Mouse (Mus musculus) thymus, postnatal 14 days (tissue): ENCODE results near the gene Bahcc1.
A peak's percentile ranks its signal among the peaks of the same experiment; 100 is the strongest.

Experiments
- DNase-seq: peaks from one replicate; pipeline ENCODE4 v3.0.0; 2021

The Bahcc1 gene

DNA sequence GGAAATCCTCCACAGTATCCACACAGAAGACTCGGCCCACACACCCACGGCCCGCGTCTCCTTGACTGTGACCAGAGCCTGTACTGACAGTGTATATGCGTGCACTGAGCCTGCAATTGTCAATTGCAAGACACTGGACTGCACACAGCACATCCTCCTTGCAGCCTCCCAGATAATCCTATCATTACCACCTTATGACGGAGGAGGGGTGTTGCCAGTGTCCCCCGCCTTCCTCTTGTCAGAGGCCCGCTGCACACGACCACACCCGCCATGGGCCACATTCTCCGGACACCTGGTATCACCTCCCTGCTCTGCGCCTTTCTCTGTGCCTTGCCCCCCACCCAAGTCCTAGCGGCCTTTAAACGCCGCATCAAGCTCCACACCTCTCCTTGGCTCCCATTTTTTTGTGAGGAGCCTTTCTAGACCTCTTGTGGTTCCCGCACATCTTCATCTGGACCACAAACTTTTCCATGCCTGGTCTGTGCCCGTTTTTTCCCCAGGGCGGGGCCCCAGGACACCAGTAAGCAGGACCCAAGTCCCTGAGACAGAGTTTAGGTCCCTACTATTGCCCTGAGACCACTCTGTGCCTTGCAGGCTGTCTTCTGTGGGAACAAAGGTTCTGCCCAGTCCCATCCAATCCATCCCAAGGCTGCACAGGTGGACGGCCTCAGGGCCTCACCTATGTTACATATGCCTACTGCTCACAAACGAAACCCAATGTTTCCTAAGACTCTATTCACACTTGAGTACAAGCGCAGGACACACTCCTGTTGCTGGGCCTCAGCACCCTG lies 71.0 kb downstream of the Bahcc1 start:
- DNase-seq: no peak

DNA sequence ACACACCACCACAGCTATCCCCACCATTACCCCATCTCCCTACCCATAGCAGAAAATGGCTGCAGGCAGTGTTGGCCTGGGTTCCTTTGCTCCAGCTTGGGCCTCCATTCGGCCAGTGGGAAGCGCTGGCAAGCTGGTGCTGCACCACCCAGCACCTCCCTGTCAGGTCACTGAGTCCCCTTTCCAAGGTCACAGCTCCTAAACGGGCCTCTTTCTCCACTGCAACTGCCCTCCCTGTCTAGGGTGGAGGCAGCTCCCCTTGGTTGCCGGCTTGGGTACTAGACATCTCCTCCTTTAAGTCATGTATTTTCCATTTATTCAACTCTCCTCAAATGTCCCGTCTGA lies 71.6 kb downstream of the Bahcc1 start:
- no peak for DNase-seq

DNA sequence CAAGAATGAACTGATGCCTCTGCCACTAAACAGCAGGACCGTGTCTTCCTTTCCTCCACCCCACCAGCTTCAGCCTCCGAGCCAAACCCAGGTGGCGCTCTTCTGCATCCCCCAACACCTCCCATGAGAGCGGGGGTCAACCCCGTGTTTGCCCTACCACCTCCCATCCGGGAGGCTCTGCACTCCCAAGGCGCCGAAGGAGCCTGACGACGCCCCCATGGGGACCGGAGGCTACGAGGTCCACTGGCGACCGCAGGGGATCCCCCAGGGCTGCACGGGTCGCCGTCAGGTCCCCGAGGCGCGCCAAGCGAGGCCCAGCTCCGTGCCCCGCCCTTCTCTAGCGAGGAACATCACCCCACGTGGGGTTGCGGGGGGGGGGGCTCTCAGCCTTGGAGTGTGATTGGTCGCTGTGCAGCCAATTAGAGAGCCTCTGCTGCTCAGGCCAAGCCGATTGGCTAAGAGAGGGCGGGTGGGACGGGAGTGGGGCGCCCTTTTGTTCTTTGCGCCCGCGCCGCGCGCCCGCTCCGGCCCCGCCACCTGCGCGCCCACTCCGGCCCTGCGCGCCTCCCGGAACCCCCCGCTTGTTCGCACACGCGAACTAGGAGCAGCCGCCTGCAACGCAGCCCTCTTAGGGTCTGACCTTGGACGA lies 72.3 kb downstream of the Bahcc1 start:
- DNase-seq: peak; percentile 90

DNA sequence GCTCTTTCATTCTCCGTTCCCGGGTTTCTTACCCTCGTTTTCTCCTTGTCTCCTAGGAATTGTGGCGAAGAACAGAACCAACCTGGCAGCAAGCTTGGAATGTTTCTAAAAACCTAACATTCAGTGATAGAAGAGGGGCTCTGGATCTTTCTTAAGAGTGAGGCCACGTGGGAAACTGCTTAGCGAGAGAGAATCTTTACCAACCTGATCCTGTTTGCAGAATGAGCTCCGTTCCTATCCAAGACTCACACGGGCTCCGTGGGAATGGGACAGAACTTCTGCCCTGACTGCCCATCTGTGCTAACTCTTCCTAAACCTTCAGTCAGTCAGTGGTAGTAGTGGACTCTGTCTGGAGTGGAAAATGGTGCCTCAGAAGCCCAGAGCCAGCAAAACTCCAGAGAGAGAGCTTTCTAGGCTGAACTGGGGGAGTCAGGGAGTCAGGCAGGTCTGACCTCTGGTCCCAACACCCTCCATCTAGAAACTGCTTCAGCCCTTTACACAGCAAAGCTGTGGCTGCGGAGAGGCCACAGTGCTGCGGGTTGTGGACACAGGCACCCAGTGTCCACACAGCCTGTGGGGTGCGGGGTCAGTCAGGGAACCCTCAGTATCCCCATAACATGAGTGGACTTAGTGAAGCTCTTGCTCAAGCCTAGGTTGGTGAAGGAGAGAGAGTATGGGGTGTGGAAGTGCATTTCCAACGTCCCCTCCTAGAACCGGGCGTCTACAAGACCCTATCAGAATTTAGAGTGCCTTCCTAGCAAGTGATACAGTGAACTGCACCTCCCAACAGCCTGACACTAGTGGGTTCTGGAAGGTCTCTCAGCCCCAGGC lies 73.0 kb downstream of the Bahcc1 start:
- no peak for DNase-seq

DNA sequence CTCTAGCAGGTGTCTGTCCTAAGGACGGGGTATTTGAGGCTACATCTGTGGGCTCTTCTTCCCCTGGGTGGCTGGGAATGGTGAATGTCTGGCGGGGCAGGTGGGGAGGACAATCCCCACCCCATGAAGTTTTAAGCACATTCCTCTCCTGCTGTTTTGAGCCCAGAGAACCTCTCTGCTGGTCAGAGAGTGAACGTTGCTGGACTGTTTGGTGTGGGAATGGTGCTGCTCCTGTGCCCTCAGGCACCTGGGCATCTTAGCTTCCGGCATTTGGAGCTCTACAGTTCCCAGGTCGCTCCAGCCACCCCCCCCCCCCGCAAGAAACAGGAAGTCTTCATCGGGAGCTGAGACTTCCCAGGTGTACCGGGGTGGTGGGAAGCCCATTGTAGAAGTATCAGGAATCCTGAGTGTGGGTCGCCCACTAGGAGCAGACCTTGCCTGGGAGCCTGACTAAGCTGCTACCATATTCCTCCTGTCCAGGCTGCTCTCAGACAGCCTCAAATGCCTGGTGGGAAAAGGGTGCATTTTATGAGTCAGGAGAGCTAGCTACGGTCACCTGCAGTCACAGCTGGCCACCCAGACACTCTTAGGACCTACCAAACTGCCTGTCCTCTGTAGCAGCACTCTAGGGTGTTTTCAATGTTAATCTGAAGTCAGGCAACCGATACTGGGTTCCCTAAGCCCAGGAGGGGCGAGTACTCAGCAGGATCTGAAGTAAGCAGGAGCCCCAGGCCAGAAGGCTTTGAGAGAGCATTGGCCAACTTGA lies 73.8 kb downstream of the Bahcc1 start:
- DNase-seq: no peak

DNA sequence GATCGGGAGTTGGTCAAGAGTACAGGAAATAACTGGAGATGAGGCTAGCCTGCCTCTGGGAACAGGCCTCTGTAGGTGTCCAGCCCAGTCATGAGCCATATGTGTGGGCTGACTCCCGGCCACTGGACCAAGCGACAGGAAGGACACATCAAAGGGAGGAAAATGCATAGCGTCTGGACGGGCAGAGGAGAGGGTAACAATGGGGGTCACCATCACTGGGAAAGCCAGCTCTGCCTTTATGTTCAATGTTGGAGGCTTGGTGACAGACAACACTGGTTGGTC lies 74.3 kb downstream of the Bahcc1 start:
- peak; percentile 9 for DNase-seq

GRCm38 (mm10) chr11:120307566-120308430 lies 75.1 kb downstream of the Bahcc1 start:
- peak; percentile 92 for DNase-seq

- DNase-seq: no peak
Measured at GRCm38 (mm10) chr11:120308441-120309320, 75.9 kb downstream of the Bahcc1 start.

GRCm38 (mm10) chr11:120310813-120311312 lies 78.1 kb downstream of the Bahcc1 start:
- peak; percentile 92 for DNase-seq

DNA sequence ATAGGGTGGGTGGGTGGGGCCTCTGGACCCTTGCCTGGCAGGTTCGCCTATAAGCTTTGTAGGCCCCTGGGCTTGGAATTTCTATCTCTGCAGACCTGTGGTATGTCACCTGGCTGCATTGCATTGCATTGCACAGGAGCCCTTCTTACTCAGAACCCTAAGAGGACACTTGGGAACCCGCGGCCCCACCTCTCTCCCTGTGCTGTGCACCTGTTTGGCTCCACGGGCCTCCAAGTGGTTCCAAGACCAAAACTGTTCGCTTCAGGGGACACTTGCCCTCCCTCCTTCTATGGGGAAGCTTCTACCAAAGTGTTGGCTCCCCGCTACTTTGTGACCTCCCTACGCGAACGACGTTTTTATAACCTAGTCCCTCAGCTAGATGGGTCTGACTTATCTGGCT lies 78.8 kb downstream of the Bahcc1 start:
- no peak for DNase-seq

- no peak for DNase-seq
Measured at GRCm38 (mm10) chr11:120312069-120312468, 79.3 kb downstream of the Bahcc1 start.

GRCm38 (mm10) chr11:120313906-120314685 lies 81.3 kb downstream of the Bahcc1 start:
- no peak for DNase-seq

DNA sequence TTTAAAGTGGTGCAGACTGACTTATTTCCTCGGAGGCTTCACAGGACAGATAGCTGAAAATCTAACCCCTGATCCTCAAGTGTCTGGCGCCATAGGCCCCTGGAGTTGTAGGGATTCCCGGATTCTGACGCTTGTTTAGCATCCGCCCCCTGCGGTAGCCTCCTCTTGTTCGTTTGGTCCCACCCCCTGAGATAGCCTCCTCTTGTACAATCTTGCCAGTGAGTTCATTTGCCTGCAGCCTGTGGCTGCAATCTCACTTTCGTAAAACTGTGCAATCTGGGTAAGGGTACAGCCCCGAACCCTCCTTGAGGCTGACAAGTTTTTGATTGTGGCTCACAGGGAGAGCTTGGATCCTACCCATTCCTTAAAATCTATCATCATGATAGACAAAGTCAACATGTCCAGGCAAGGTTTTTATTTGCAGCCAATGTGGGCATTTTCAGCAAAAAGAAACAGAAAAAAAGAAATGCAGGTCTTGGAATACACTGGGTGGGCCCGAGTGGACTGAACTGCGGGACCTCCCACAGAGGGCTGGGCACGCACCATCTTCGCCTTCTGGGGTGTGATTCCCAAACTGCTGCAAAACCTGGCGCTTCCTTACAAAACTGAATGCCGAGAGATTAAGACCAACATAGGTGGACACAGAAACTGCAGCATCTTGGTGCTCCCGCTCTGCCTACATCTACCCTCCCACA lies 82.1 kb downstream of the Bahcc1 start:
- DNase-seq: no peak

DNA sequence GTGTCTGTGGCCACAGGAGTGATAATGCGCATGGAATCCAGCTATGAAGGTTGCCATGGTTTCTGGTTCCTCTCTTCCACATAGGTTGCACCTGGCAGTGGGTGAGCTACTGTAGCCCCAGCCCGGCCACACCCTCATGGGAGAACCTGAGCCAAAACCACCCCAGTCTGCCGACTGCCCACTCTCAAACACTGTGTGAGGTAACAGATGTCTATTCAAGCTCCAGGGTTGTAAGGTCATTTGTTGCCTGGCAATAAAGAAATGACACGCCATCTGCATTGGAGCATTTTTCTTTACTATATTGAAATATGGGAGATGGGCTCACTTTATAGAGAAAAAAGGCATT lies 82.6 kb downstream of the Bahcc1 start:
- no peak for DNase-seq

DNA sequence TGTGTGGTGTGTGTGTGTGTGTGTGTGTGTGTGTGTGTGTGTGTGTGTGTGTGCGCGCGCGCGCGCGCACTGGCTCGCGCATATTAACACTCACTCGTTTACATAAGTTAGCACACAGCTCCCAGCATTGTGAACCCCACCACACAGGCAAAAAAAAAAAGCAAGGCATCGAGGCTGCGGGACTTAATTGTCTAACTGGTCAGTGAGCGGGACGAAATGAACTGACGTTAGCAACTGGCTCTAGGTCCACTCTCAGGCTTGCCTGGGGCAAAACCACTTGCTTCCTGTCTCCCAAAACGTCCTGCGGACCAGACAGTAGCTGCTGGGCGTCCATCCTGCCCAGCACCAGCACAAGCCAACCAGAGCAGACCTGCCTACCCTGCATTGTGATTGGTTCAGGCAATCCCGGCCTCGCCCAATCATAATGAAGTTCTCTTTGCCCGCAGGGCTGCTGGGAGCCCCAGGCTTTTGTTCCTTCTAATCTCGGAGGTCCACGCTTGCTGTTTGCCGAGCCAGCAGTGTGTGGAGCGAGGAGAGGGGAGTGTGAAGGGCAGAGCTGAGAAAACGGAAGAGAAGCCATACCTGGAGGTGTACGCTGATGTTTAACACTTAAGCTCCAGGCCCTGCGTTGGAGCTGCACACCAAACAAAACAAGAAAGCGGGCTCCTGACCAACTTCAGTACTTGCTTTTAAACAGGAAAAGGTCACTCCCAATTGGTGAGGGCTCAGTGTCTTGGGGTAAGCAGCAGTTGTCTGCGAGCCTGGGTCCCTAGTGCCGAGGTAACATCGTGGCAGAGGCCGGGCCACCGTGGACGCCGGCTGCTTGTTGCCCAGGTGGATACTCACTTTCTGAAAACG lies 83.3 kb downstream of the Bahcc1 start:
- DNase-seq: peak; percentile 89

GRCm38 (mm10) chr11:120316690-120317254 lies 84.0 kb downstream of the Bahcc1 start:
- peak; percentile 67 for DNase-seq

GRCm38 (mm10) chr11:120317456-120317855 lies 84.7 kb downstream of the Bahcc1 start:
- no peak for DNase-seq

GRCm38 (mm10) chr11:120319310-120319709 lies 86.6 kb downstream of the Bahcc1 start:
- no peak for DNase-seq
